Mouse (Mus musculus) heart, adult 2 months (tissue): Measurements from ENCODE around the gene Zbtb34. TPM values are rescaled to one million over a fixed set of nuclear protein-coding genes. Genes with fewer than 3 reads are reported as not detected.

ENCODE experiments used
- DNase-seq, 2 experiments: peaks; one replicate each; pipeline ENCODE4 v3.0.0; 2021
- H3K27ac ChIP-seq: fragments of 200-600 bp; 2 replicates; pipeline ENCODE4 v1.8.1; 2022
- H3K27me3 ChIP-seq: fragments of 200-500 bp; 2 replicates; pipeline ENCODE4 v1.6.1; 2012; ENCODE audit warnings: mild to moderate bottlenecking, low read length, inconsistent platforms, mixed read lengths; ENCODE audit not compliant: control insufficient read depth, insufficient read depth
- H3K36me3 ChIP-seq: fragments of 200-500 bp; 2 replicates; pipeline ENCODE4 v1.6.1; 2012; ENCODE audit warnings: low read length, inconsistent platforms; ENCODE audit not compliant: control insufficient read depth, insufficient read depth
- H3K4me1 ChIP-seq: fragments of 200-500 bp; 2 replicates; pipeline ENCODE4 v1.6.1; 2011; ENCODE audit warnings: low read length; ENCODE audit not compliant: control insufficient read depth, insufficient read depth
- H3K4me3 ChIP-seq: fragments of 200-600 bp; 2 replicates; pipeline ENCODE4 v1.8.1; 2022
- H3K79me2 ChIP-seq: fragments of 200-500 bp; replicated peaks from 2 replicates; pipeline ENCODE4 v1.6.1; 2012; ENCODE audit warnings: mild to moderate bottlenecking, inconsistent platforms, low read length, moderate library complexity, mixed read lengths; ENCODE audit not compliant: control insufficient read depth, insufficient read depth
- H3K9ac ChIP-seq: fragments of 200-500 bp; 2 replicates; pipeline ENCODE4 v1.6.1; 2012; ENCODE audit warnings: low read depth, mild to moderate bottlenecking, control low read depth, inconsistent platforms, low read length, mixed read lengths
- CTCF ChIP-seq: fragments of 200-600 bp; IDR thresholded peaks from 2 replicates; pipeline ENCODE4 v1.8.1; 2022; ENCODE audit warnings: antibody characterized with exemption, mild to moderate bottlenecking, moderate library complexity
- EP300 ChIP-seq: fragments of 200-500 bp; IDR thresholded peaks from 2 replicates; pipeline ENCODE4 v1.6.1; 2011; ENCODE audit warnings: low read depth, low read length, control low read depth; ENCODE audit not compliant: insufficient read depth
- POLR2A ChIP-seq: fragments of 200-500 bp; IDR thresholded peaks from 2 replicates; pipeline ENCODE4 v1.6.1; 2011; ENCODE audit warnings: mild to moderate bottlenecking, low read depth, low read length, control low read depth; ENCODE audit not compliant: insufficient read depth
- WGBS: fragments of 180-500 bp; shearing (Covaris S2); methylation state at CpG from one replicate; pipeline ENCODE4 v1.1.7; 2018; 5-methylcytosine and 5-hydroxymethylcytosine counted together
- intact Hi-C: fragments of 180-260 bp; cut with DNase I; formaldehyde crosslinking; loops from one replicate; pipeline ENCODE4 v1.15.1; 2025
- polyA plus RNA-seq: library from polyadenylated mRNA; depleted of rRNA; stranded (reverse); fragments of >200 nt; gene quantifications from 2 replicates; pipeline ENCODE4 v1.2.3, GENCODE M21; 2012
- total RNA-seq, 2 experiments: library from RNA; stranded (reverse); gene quantifications; 2 replicates each; pipeline ENCODE4 v1.2.3; 2021

The Zbtb34 gene
- total and polyA plus RNA-seq, 3 experiments = 5.0 to 7.3 (median 5.7) TPM

DNA sequence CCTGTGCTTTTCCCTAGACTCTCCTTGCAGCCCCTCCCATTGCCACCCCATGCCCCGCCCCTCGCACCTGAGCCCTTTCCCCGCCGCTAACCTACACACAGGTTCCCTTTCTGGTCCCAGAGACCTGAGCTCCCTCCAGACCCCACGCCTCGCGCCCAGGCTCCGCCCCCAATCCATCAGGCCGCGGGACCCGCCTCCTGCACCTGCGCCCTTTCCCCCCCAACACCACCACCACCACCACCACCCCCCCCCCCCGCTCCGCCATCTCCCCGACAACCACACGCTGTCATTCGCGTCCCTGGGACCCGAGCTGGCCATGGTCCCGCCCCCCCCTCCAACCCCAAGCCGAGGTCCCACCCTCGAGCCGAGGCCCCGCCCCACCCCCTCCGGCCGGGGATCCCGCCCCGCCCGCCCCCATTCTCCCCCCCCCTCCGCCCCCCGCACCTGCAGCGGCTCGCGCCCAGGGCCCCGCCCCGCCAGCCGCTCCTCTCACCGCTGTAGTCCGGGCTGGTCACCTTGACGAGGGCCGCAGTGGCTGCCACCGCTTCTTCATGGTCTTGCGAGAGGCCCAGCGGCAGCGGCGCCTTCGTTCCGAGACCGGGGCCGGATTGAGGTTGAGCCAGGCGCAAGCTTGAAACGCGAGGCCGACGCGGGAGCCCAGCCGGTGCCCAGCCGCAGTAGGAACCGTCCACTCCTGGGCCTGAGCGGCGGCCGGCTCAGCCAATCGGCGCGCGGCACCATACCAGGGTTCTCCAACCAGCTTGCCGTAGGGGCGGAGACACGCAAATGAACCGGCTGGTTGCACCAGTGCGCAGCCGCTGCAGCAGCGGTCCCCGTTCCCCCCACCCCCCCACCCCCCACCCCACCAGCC lies 60.1 kb downstream of the Zbtb34 start, which contains the start of gene Ralgps1:
TSS of gene Ralgps1 (minus strand) at position 710 of the 871 bp plus-strand sequence.
- Histone ChIP-seq H3K36me3 (no peaks in the 10 kb centered on the region), H3K27ac (peak within 1 kb of the TSS; percentile 92), H3K27me3 (no peaks in the 10 kb centered on the region), H3K79me2 (no peaks in the 10 kb centered on the region; the same call in 1 of the 2 replicates), H3K4me3 (peak within 1 kb of the TSS; percentile 94), H3K4me1 (no peaks in the 10 kb centered on the region; the same call in 1 of the 2 replicates), H3K9ac (peak within 1 kb of the TSS; percentile 81)
- WGBS = 0% methylated on average over 53 of the region's 74 CpGs
- DNase-seq = peak; percentile 97 to 99
- intact Hi-C loops = loop anchor here (5.0 kb wide), 1 partner anchor 61 kb away; the partner anchor contains the start of gene Zbtb34
- TF ChIP-seq CTCF (no peak), EP300 (no peak), POLR2A (peak; percentile 49; the same call in 1 of the 2 replicates)

DNA sequence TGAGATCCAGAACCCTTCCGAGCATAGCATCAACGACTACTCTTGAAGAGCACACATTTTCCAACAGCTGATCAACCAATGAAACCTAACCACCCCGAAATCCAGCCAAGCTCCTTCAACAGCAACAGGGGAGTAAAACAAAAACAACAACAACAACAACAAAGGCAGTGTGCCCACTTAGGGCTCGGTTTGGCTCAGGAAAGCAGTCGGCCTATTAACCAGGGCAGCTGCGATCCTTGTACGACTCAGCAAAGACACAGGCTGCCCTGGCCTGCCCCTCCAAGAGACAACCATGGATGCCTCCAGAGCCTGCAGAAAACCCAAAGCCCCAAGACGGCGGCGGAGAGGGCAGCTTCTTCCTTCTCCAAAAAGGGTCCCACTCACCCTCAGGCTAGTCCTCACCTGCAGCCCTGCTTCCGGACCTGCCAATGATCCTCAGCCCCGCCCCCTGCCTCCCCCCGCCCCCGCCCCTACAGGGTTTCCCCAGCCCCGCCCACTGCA lies 60.8 kb downstream of the Zbtb34 start:
- Histone ChIP-seq H3K79me2 (no peaks in the 10 kb centered on the region; the same call in 1 of the 2 replicates), H3K4me3 (no peak overlapping the region; the same call in 1 of the 2 replicates), H3K27ac (no peak overlapping the region), H3K4me1 (no peaks in the 10 kb centered on the region; the same call in 1 of the 2 replicates), H3K9ac (peak overlapping the region; percentile 57), H3K36me3 (no peaks in the 10 kb centered on the region), H3K27me3 (no peaks in the 10 kb centered on the region)
- intact Hi-C loops = loop anchor here (5.0 kb wide), 1 partner anchor 62 kb away; the partner anchor contains the start of gene Zbtb34
- WGBS = 24% methylated on average over 13 of the region's 15 CpGs
- no peak for TF ChIP-seq POLR2A
- no peak for TF ChIP-seq EP300
- TF ChIP-seq CTCF = no peak
- DNase-seq = no peak

DNA sequence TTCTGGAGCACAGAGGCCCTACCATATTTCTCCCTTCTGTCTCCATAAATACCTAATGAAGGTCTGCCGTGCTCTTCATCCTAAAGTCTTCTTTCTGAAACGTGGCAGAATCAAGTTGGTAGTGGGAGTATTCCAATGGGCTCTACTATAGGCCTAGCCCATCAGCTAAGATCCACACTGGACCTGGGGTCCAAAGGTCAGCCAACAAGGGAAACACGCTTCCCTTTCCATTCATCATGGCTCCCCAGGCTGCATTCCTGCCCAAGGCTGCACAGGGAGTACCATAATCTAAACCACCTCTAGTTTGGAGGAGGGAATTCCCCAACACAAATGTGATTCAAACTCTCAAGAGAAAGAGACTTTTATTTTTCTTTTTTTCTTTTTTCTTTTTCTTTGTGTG lies 61.7 kb downstream of the Zbtb34 start:
- intact Hi-C loops = no loop called here
- H3K27me3 ChIP-seq = no peaks in the 10 kb centered on the region
- H3K4me3 ChIP-seq = no peak overlapping the region
- no peak for TF ChIP-seq EP300
- no peak for DNase-seq
- H3K4me1 ChIP-seq = no peaks in the 10 kb centered on the region; the same call in 1 of the 2 replicates
- 74% methylated on average over 3 of the region's 3 CpGs for WGBS
- no peak overlapping the region for H3K9ac ChIP-seq
- no peak overlapping the region for H3K27ac ChIP-seq
- no peaks in the 10 kb centered on the region for H3K36me3 ChIP-seq
- no peaks in the 10 kb centered on the region; the same call in 1 of the 2 replicates for H3K79me2 ChIP-seq

DNA sequence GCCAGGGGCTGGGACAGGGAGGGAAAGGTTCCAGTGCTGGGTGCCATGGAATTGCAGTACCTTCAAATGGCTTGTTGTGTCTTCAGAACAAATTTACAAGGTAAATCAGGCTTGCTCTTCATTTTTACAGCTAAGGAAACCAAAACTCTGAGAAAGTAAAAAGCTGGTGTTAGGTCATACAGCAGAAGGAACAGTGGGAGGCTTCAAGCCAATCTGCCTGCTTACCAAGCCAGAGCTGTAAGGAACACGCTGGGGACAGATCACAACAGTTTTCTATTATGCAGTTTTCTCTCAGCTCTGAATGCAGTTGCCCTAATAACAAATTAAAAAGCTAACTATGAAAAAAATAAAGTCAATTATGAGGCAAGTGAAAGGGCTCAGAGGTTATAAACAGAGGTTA lies 62.6 kb downstream of the Zbtb34 start:
- intact Hi-C loops = no loop called here
- DNase-seq = no peak
- Histone ChIP-seq H3K36me3 (no peaks in the 10 kb centered on the region), H3K4me3 (no peak overlapping the region), H3K27me3 (no peaks in the 10 kb centered on the region), H3K79me2 (no peaks in the 10 kb centered on the region; the same call in 1 of the 2 replicates), H3K9ac (no peak overlapping the region), H3K4me1 (no peaks in the 10 kb centered on the region; the same call in 1 of the 2 replicates), H3K27ac (no peak overlapping the region)
- 76% methylated on average over 1 of the region's 1 CpGs for WGBS
- TF ChIP-seq POLR2A = no peak
- TF ChIP-seq CTCF = no peak
- TF ChIP-seq EP300 = no peak

DNA sequence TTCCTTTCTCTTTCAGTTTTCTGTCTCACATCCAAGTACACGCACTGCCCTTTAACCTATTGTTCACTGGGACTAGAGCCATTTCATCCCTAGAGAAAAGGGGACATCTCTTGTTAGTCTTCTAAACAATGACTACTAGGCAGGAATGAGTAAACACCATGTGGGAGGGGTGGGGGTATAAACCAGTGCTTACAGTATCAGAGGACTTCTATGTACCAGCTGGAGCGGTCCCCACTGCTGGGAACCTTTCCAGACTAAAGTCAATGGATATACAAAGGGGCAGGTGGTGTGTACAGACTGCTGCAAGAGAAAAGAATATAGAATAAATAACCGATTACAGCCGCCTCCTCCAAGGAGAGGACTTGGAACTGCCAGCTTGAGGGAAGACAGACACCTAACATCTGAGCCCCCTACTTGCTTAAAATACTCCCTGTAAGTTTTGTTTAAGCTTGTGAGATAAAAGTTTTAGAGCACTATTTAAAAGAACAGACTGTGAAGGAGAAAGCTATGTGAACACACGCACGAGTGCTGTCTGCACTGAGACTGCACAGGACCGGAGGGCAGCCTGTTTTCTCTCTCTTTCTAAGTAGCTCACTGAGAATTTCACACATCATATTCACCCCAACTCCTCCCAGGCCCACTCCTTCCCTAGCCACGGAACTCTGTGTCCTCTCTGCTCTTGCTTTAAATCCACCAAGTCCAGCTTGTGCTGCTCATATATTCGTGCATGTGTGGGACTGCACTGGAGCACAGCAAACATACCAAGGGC lies 65.2 kb downstream of the Zbtb34 start:
- DNase-seq = peak in 1 of 2 experiments; percentile 31
- Histone ChIP-seq H3K27ac (peak overlapping the region; percentile 41), H3K4me3 (no peak overlapping the region), H3K79me2 (no peaks in the 10 kb centered on the region; the same call in 1 of the 2 replicates), H3K36me3 (no peaks in the 10 kb centered on the region), H3K9ac (no peak overlapping the region), H3K27me3 (no peaks in the 10 kb centered on the region), H3K4me1 (peaks cover 2% of the 10 kb centered on the region)
- WGBS = 63% methylated on average over 9 of the region's 9 CpGs
- intact Hi-C loops = no loop called here
- TF ChIP-seq CTCF (no peak), POLR2A (no peak), EP300 (no peak)
